Mouse (Mus musculus) myocyte (in vitro differentiated cells): ENCODE measurements around the gene Grin1. TPM values are rescaled to one million over a fixed set of nuclear protein-coding genes. Genes with fewer than 3 reads are reported as not detected.
"Not testable (repeated sequence)": the region's sequence is repeated elsewhere in the genome, so short reads cannot be mapped to it uniquely, and the experiment has no call there.

Experiments
- H3K27me3 ChIP-seq: one replicate; pipeline ENCODE4 v1.6.1; 2011; ENCODE audit not compliant: control insufficient read depth, insufficient read depth, insufficient read length
- H3K36me3 ChIP-seq: one replicate; pipeline ENCODE4 v1.6.1; 2011; ENCODE audit not compliant: control insufficient read depth, insufficient read depth
- H3K4me2 ChIP-seq: one replicate; pipeline ENCODE4 v1.6.1; 2011; ENCODE audit warnings: low read depth, control low read depth
- H3K4me3 ChIP-seq: one replicate; pipeline ENCODE4 v1.5.1; 2011; ENCODE audit warnings: mild to moderate bottlenecking, control low read depth, moderate library complexity
- H3K79me2 ChIP-seq: one replicate; pipeline ENCODE4 v1.6.1; 2011; ENCODE audit not compliant: control insufficient read depth, insufficient read depth
- H3ac ChIP-seq: one replicate; pipeline ENCODE4 v1.6.1; 2011; ENCODE audit not compliant: control insufficient read depth, insufficient read length
- CEBPB ChIP-seq: IDR thresholded peaks from 2 replicates; pipeline ENCODE4 v1.6.1; 2011; ENCODE audit warnings: mild to moderate bottlenecking, moderate library complexity; ENCODE audit not compliant: poor library complexity, insufficient read depth, severe bottlenecking
- E2F4 ChIP-seq: IDR thresholded peaks from one replicate; pipeline ENCODE4 v1.6.1; 2011; ENCODE audit warnings: mild to moderate bottlenecking, control low read depth, moderate library complexity; ENCODE audit not compliant: insufficient read depth
- MAX ChIP-seq: IDR thresholded peaks from one replicate; pipeline ENCODE4 v1.6.1; 2011; ENCODE audit warnings: low read depth, mild to moderate bottlenecking, control low read depth
- MYOD1 ChIP-seq, 3 experiments: IDR thresholded peaks; one replicate each; pipeline ENCODE4 v1.6.1; 2011; ENCODE audit warnings: control low read depth in 2 of 3, low read depth in 2 of 3, mild to moderate bottlenecking in 2 of 3, moderate library complexity in 1 of 3; ENCODE audit not compliant: insufficient read length in 2 of 3, control insufficient read depth in 1 of 3
- MYOG ChIP-seq, 3 experiments: IDR thresholded peaks; one replicate each; pipeline ENCODE4 v1.6.1; 2011; ENCODE audit warnings: control low read depth in 2 of 3, low read depth in 2 of 3, mild to moderate bottlenecking in 2 of 3; ENCODE audit not compliant: insufficient read length in 2 of 3, control insufficient read depth in 1 of 3, insufficient read depth in 1 of 3
- POLR2A ChIP-seq: IDR thresholded peaks from one replicate; pipeline ENCODE4 v1.6.1; 2011; ENCODE audit warnings: low read depth, mild to moderate bottlenecking, control low read depth, moderate library complexity; ENCODE audit not compliant: insufficient read length
- POLR2AphosphoS2 ChIP-seq: IDR thresholded peaks from one replicate; pipeline ENCODE4 v1.6.1; 2011; ENCODE audit warnings: low read depth, control low read depth; ENCODE audit not compliant: insufficient read length
- REST ChIP-seq: IDR thresholded peaks from one replicate; pipeline ENCODE4 v1.6.1; 2011; ENCODE audit warnings: mild to moderate bottlenecking, control low read depth, moderate library complexity; ENCODE audit not compliant: insufficient read depth, insufficient read length
- SRF ChIP-seq: IDR thresholded peaks from one replicate; pipeline ENCODE4 v1.6.1; 2011; ENCODE audit warnings: low read depth; ENCODE audit not compliant: control insufficient read depth, insufficient read length
- TCF12 ChIP-seq: IDR thresholded peaks from one replicate; pipeline ENCODE4 v1.6.1; 2011; ENCODE audit warnings: mild to moderate bottlenecking, control low read depth; ENCODE audit not compliant: poor library complexity, insufficient read depth, severe bottlenecking
- TCF3 ChIP-seq: IDR thresholded peaks from one replicate; pipeline ENCODE4 v1.6.1; 2011; ENCODE audit warnings: low read depth, control low read depth; ENCODE audit not compliant: insufficient read length
- USF1 ChIP-seq: IDR thresholded peaks from one replicate; pipeline ENCODE4 v1.6.1; 2011; ENCODE audit warnings: low read depth, mild to moderate bottlenecking, control low read depth, moderate library complexity
- polyA plus RNA-seq: library from polyadenylated mRNA; unstranded; fragments of >200 nt; fragmentation: generic; extraction: Trizol; gene quantifications from one replicate; pipeline ENCODE4 v1.2.1, GENCODE M21; 2012; ENCODE audit warnings: missing spikeins

Grin1 gene
- polyA plus RNA-seq, 1 experiment = 0.12 TPM

- no peaks in the 10 kb centered on the region for H3K36me3 ChIP-seq
- H3K79me2 ChIP-seq = no peaks in the 10 kb centered on the region
- peak overlapping the region; percentile 28 for H3K4me3 ChIP-seq
- TF ChIP-seq TCF12 (no peak), TCF3 (no peak), MYOG (IDR thresholded peaks at IDR 0.05; ENCODE audit: control insufficient read depth in 1 of 3, insufficient read depth in 1 of 3, insufficient read length in 2 of 3, low read depth in 2 of 3) (no peak)
- H3K4me2 ChIP-seq = peak overlapping the region; percentile 77
- H3K27me3 ChIP-seq = no peaks in the 10 kb centered on the region
- peak overlapping the region; percentile 18 for H3ac ChIP-seq
Measured at GRCm38 (mm10) chr2:25263623-25264285, 55.2 kb downstream of the Grin1 start.

- TF ChIP-seq MYOD1 (IDR thresholded peaks at IDR 0.05; ENCODE audit: control insufficient read depth in 1 of 3, insufficient read length in 2 of 3, low read depth in 2 of 3) (peak in 1 of 3 experiments; percentile 24), POLR2AphosphoS2 (no peak)
- Histone ChIP-seq H3K27me3 (no peaks in the 10 kb centered on the region), H3K4me3 (peak overlapping the region; percentile 28), H3K79me2 (no peaks in the 10 kb centered on the region), H3K36me3 (no peaks in the 10 kb centered on the region), H3K4me2 (peak overlapping the region; percentile 77), H3ac (peak overlapping the region; percentile 18)
Measured at GRCm38 (mm10) chr2:25262795-25263622, 56.0 kb downstream of the Grin1 start.

- TF ChIP-seq SRF (peak; percentile 25), POLR2AphosphoS2 (peak; percentile 31), CEBPB (no peak), POLR2A (peak; percentile 65)
- peak within 1 kb of the TSS; percentile 18 for H3ac ChIP-seq
Measured at GRCm38 (mm10) chr2:25262291-25262767, 56.7 kb downstream of the Grin1 start, which contains the start of gene Tprn. Tprn (plus strand) TSS chr2:25262618.

GRCm38 (mm10) chr2:25261870-25262269 lies 57.1 kb downstream of the Grin1 start:
- no peaks in the 10 kb centered on the region for H3K79me2 ChIP-seq
- H3K4me2 ChIP-seq = peak overlapping the region; percentile 90
- TF ChIP-seq REST (no peak), POLR2AphosphoS2 (no peak), SRF (no peak)
- H3K27me3 ChIP-seq = no peaks in the 10 kb centered on the region
- H3ac ChIP-seq = no peak overlapping the region
- no peaks in the 10 kb centered on the region for H3K36me3 ChIP-seq
- H3K4me3 ChIP-seq = peak overlapping the region; percentile 28

More at GRCm38 (mm10) chr2:25262291-25262767, 56.7 kb downstream of the Grin1 start, which contains the start of gene Tprn:
- no peaks in the 10 kb centered on the region for H3K36me3 ChIP-seq
- H3K4me2 ChIP-seq = peak within 1 kb of the TSS; percentile 90
- H3K79me2 ChIP-seq = no peaks in the 10 kb centered on the region
- H3K4me3 ChIP-seq = peak within 1 kb of the TSS; percentile 28
- H3K27me3 ChIP-seq = no peaks in the 10 kb centered on the region

- Histone ChIP-seq H3K79me2 (peaks cover 20% of the 10 kb centered on the region), H3K36me3 (no peaks in the 10 kb centered on the region), H3K4me2 (no peak overlapping the region), H3K27me3 (no peaks in the 10 kb centered on the region), H3ac (no peak overlapping the region), H3K4me3 (no peak overlapping the region)
- no peak for TF ChIP-seq E2F4
- no peak for TF ChIP-seq MYOD1 (IDR thresholded peaks at IDR 0.05; ENCODE audit: control insufficient read depth in 1 of 3, insufficient read length in 2 of 3, low read depth in 2 of 3)
- TF ChIP-seq MYOG (IDR thresholded peaks at IDR 0.05; ENCODE audit: control insufficient read depth in 1 of 3, insufficient read depth in 1 of 3, insufficient read length in 2 of 3, low read depth in 2 of 3) = no peak
- no peak for TF ChIP-seq TCF12
- no peak for TF ChIP-seq TCF3
- no peak for TF ChIP-seq MAX
- no peak for TF ChIP-seq USF1
- TF ChIP-seq CEBPB = no peak
- TF ChIP-seq POLR2A = no peak
Measured at GRCm38 (mm10) chr2:25258887-25259286, 60.1 kb downstream of the Grin1 start.

GRCm38 (mm10) chr2:25257250-25257649 lies 61.7 kb downstream of the Grin1 start:
- H3K27me3 ChIP-seq, H3ac ChIP-seq, H3K4me3 ChIP-seq, H3K36me3 ChIP-seq, H3K4me2 ChIP-seq: not testable (repeated sequence)
- H3K79me2 ChIP-seq = peaks cover 20% of the 10 kb centered on the region

- Histone ChIP-seq H3K79me2 (peaks cover 20% of the 10 kb centered on the region), H3ac (peak overlapping the region; percentile 73), H3K4me3 (peak overlapping the region; percentile 96), H3K4me2 (peak overlapping the region; percentile 93)
- not testable (repeated sequence) for H3K36me3 ChIP-seq, H3K27me3 ChIP-seq
Measured at GRCm38 (mm10) chr2:25256443-25257109, 62.4 kb downstream of the Grin1 start.
